Mouse (Mus musculus): ENCODE measurements around the gene Pou2f2. TPM values are rescaled to one million over a fixed set of nuclear protein-coding genes. Genes with fewer than 3 reads are reported as not detected.

Pou2f2 gene
- polyA plus RNA-seq, 1 experiment: 0.38 TPM

- TF ChIP-seq GATA1 (IDR thresholded peaks at IDR 0.05; ENCODE audit: low read length): no peak
These were observed 47.1 kb downstream of the Pou2f2 start for GRCm38 (mm10) chr7:25132318-25132960.

GRCm38 (mm10) chr7:25131247-25131646 lies 48.3 kb downstream of the Pou2f2 start:
- TF ChIP-seq GATA1 (IDR thresholded peaks at IDR 0.05; ENCODE audit: low read length): no peak

GRCm38 (mm10) chr7:25130565-25130964 lies 49.0 kb downstream of the Pou2f2 start:
- no peak for TF ChIP-seq GATA1 (IDR thresholded peaks at IDR 0.05; ENCODE audit: low read length)

- no peak for TF ChIP-seq GATA1 (IDR thresholded peaks at IDR 0.05; ENCODE audit: low read length)
These were observed 50.0 kb downstream of the Pou2f2 start for GRCm38 (mm10) chr7:25129390-25129979.

GRCm38 (mm10) chr7:25127971-25128370 lies 51.6 kb downstream of the Pou2f2 start:
- no peak for TF ChIP-seq GATA1 (IDR thresholded peaks at IDR 0.05; ENCODE audit: low read length)

- no peak for TF ChIP-seq GATA1 (IDR thresholded peaks at IDR 0.05; ENCODE audit: low read length)
These were observed 53.7 kb downstream of the Pou2f2 start for GRCm38 (mm10) chr7:25125716-25126281.

- TF ChIP-seq GATA1 (IDR thresholded peaks at IDR 0.05; ENCODE audit: low read length): no peak
These were observed 58.2 kb downstream of the Pou2f2 start for GRCm38 (mm10) chr7:25121240-25121786.

- TF ChIP-seq GATA1 (IDR thresholded peaks at IDR 0.05; ENCODE audit: low read length): no peak
These were observed 59.3 kb downstream of the Pou2f2 start for GRCm38 (mm10) chr7:25120061-25120834.

- TF ChIP-seq GATA1 (IDR thresholded peaks at IDR 0.05; ENCODE audit: low read length): no peak
These were observed 66.4 kb downstream of the Pou2f2 start for GRCm38 (mm10) chr7:25112956-25113603.

- no peak for TF ChIP-seq GATA1 (IDR thresholded peaks at IDR 0.05; ENCODE audit: low read length)
These were observed 67.2 kb downstream of the Pou2f2 start for GRCm38 (mm10) chr7:25112178-25112955.

GRCm38 (mm10) chr7:25110336-25110735 lies 69.2 kb downstream of the Pou2f2 start:
- no peak for TF ChIP-seq GATA1 (IDR thresholded peaks at IDR 0.05; ENCODE audit: low read length)

GRCm38 (mm10) chr7:25109355-25109754 lies 70.2 kb downstream of the Pou2f2 start:
- no peak for TF ChIP-seq GATA1 (IDR thresholded peaks at IDR 0.05; ENCODE audit: low read length)

- TF ChIP-seq GATA1 (IDR thresholded peaks at IDR 0.05; ENCODE audit: low read length): no peak
These were observed 72.6 kb downstream of the Pou2f2 start for GRCm38 (mm10) chr7:25106790-25107502.

All from G1E-ER4 (cell line).